Mouse (Mus musculus): ENCODE results near the gene Sgip1. TPM values are rescaled to one million over a fixed set of nuclear protein-coding genes. Genes with fewer than 3 reads are reported as not detected.

The Sgip1 gene
- polyA plus RNA-seq, 1 experiment from 2014 or later: 69.5 TPM

DNA sequence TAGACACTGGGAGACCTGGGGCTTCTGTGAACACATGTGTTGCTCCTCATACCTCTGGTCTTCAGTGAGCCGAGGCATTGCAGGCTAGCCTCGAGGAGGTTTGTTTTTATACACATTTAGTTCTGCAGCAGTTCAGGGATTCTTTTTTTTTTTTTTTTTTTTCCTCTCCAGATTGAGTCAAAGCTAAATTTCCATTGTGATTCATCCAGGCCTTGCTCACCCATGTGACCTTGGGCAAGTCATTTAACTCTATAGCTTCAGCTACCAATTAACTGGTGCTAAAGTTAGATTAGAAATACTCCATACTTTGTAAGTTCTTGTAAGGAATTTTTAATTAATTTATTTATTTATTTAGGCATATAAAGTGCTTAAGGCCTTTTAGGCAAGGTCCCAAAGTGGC lies 145.4 kb downstream of the Sgip1 start:
- H3K9me3 ChIP-seq: no peaks in the 10 kb centered on the region
- no peak overlapping the region for H3K4me2 ChIP-seq
- H3K4me3 ChIP-seq: no peak overlapping the region
- no peak overlapping the region for H3K9ac ChIP-seq
- no peaks in the 10 kb centered on the region for H3K36me3 ChIP-seq
- 85% methylated on average over 2 of the region's 2 CpGs for WGBS
- no peak for ATAC-seq (ENCODE audit: low FRiP score, low read depth)
- no peaks in the 10 kb centered on the region for H3K4me1 ChIP-seq (replicated peaks)
- H3K27ac ChIP-seq (replicated peaks): no peak overlapping the region
- H3K27me3 ChIP-seq: no peaks in the 10 kb centered on the region

GRCm38 (mm10) chr4:102886902-102887301 lies 145.8 kb downstream of the Sgip1 start:
- H3K9ac ChIP-seq: no peak overlapping the region
- no peaks in the 10 kb centered on the region for H3K36me3 ChIP-seq
- 84% methylated on average over 4 of the region's 4 CpGs for whole genome bisulfite sequencing
- no peak overlapping the region for H3K4me2 ChIP-seq
- H3K27ac ChIP-seq (replicated peaks): no peak overlapping the region
- H3K4me3 ChIP-seq: no peak overlapping the region
- H3K27me3 ChIP-seq: no peaks in the 10 kb centered on the region
- ATAC-seq (ENCODE audit: low FRiP score, low read depth): no peak
- no peaks in the 10 kb centered on the region for H3K9me3 ChIP-seq
- H3K4me1 ChIP-seq (replicated peaks): no peaks in the 10 kb centered on the region

DNA sequence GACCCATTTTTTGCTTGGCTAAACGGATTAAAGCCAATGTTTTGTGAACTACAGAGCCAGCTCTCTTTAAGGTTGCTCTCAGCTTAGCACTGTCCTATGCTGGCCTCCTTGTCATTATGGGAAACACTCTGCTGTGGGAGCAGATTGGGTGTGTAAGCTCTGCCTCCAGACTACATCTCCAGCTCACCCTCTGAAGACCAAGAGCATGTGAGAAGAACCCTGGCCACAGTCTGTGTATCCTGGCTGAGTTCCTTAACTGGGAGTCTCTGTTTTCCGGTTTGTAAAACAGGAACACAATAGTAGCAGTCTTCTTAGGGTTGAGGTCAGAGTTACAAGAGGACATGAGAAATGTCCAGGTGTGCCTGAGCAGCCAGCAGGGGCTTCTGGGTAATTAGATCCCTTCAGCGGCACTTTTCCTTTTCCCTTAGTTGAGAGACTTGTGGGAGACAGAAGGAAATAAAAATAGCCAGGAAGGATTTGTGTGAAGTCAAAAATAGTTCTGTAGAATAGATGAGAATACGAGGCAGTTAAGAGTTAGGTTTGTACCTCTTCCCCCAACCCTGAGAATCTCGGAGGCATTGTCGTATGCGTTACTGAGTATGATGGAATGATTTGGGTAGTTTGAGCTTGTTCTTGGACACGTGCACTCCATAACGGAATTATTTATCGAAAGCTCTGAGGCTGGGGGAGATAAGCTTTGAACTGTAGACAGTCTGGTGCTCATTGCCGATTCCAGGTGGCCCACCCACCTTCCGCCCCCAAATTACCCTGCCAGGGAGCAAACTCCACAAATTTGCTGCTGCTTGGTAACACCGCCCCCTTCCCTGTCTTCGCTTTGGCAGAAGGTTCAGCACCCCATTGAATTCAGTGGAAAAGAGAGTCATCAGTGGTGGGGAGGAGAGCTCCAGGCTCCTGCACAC lies 146.9 kb downstream of the Sgip1 start:
- no peak overlapping the region for H3K27ac ChIP-seq (replicated peaks)
- H3K36me3 ChIP-seq: peaks cover 2% of the 10 kb centered on the region; the same call in 1 of the 2 replicates
- no peaks in the 10 kb centered on the region for H3K4me1 ChIP-seq (replicated peaks)
- H3K9ac ChIP-seq: no peak overlapping the region
- no peak overlapping the region for H3K4me2 ChIP-seq
- ATAC-seq (ENCODE audit: low FRiP score, low read depth): no peak
- 89% methylated on average over 14 of the region's 14 CpGs for WGBS
- no peaks in the 10 kb centered on the region for H3K9me3 ChIP-seq
- H3K4me3 ChIP-seq: no peak overlapping the region
- H3K27me3 ChIP-seq: no peaks in the 10 kb centered on the region

- Histone ChIP-seq H3K4me2 (no peak overlapping the region), H3K9ac (no peak overlapping the region), H3K27me3 (no peaks in the 10 kb centered on the region), H3K4me3 (no peak overlapping the region), H3K27ac (replicated peaks) (no peak overlapping the region), H3K9me3 (peaks cover 5% of the 10 kb centered on the region; the same call in 1 of the 2 replicates), H3K36me3 (peaks cover 36% of the 10 kb centered on the region), H3K4me1 (replicated peaks) (no peaks in the 10 kb centered on the region)
- ATAC-seq (ENCODE audit: low FRiP score, low read depth): no peak
- WGBS: 96% methylated on average over 2 of the region's 2 CpGs
These were observed 154.8 kb downstream of the Sgip1 start for GRCm38 (mm10) chr4:102895866-102896265.

DNA sequence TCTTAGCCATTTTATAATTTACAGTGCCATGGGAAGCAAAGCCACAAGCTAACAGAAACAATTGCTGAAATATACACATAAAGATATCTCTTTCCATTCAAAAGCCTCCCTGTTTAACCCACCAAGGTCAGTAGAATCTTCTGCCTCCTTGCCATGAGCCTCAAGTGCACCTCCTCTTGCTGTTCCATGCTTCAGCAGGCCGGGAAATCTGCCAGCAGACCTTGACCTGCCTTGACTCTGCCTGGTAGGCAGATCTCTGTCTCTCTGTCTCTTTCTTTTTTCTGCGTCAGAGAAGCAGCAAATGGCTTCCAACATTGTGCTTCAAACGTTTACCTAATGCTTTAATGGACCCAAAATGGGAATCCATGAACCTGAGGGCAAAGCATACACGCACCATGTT lies 157.9 kb downstream of the Sgip1 start:
- H3K27me3 ChIP-seq: no peaks in the 10 kb centered on the region
- H3K27ac ChIP-seq (replicated peaks): no peak overlapping the region
- H3K4me1 ChIP-seq (replicated peaks): no peaks in the 10 kb centered on the region
- no peak for ATAC-seq (ENCODE audit: low FRiP score, low read depth)
- no peak overlapping the region for H3K9ac ChIP-seq
- peaks cover 5% of the 10 kb centered on the region; the same call in 1 of the 2 replicates for H3K9me3 ChIP-seq
- H3K4me2 ChIP-seq: no peak overlapping the region
- H3K36me3 ChIP-seq: peaks cover 33% of the 10 kb centered on the region
- H3K4me3 ChIP-seq: no peak overlapping the region
- 79% methylated on average over 4 of the region's 4 CpGs for WGBS

DNA sequence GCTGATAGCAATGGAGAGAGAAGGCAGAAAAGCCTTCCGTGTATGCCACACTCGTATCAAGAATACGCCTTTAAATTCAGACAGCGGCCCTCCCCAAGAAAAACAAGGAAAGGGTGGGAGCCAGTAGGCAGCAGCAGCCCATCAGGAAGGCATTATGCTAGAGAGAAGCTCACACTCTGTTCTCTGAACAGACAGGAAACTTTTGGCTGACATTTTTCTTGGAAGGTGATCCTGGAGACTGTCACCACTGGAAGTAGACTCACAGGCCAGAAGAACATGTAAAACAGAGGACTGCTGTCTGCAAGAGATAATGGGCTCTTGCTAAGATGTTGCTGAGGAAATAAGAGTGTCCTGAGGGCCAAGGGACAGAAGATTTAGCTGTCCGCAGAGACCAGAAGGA lies 158.6 kb downstream of the Sgip1 start:
- H3K4me1 ChIP-seq (replicated peaks): no peaks in the 10 kb centered on the region
- no peak overlapping the region for H3K27ac ChIP-seq (replicated peaks)
- peaks cover 30% of the 10 kb centered on the region for H3K36me3 ChIP-seq
- H3K4me3 ChIP-seq: no peak overlapping the region
- no peaks in the 10 kb centered on the region for H3K27me3 ChIP-seq
- ATAC-seq (ENCODE audit: low FRiP score, low read depth): no peak
- 85% methylated on average over 5 of the region's 5 CpGs for WGBS
- peaks cover 5% of the 10 kb centered on the region; the same call in 1 of the 2 replicates for H3K9me3 ChIP-seq
- no peak overlapping the region for H3K4me2 ChIP-seq
- H3K9ac ChIP-seq: no peak overlapping the region

- Histone ChIP-seq H3K4me1 (replicated peaks) (no peaks in the 10 kb centered on the region), H3K4me2 (no peak overlapping the region), H3K9me3 (peaks cover 5% of the 10 kb centered on the region; the same call in 1 of the 2 replicates), H3K27ac (replicated peaks) (no peak overlapping the region), H3K27me3 (no peaks in the 10 kb centered on the region), H3K9ac (no peak overlapping the region), H3K36me3 (peaks cover 25% of the 10 kb centered on the region), H3K4me3 (no peak overlapping the region)
- WGBS: 93% methylated on average over 6 of the region's 6 CpGs
- no peak for ATAC-seq (ENCODE audit: low FRiP score, low read depth)
These were observed 159.1 kb downstream of the Sgip1 start for GRCm38 (mm10) chr4:102900166-102900565.

- Histone ChIP-seq H3K4me2 (no peak overlapping the region), H3K27me3 (no peaks in the 10 kb centered on the region), H3K9ac (no peak overlapping the region), H3K4me1 (replicated peaks) (no peaks in the 10 kb centered on the region), H3K36me3 (peaks cover 8% of the 10 kb centered on the region), H3K4me3 (no peak overlapping the region), H3K27ac (replicated peaks) (no peak overlapping the region), H3K9me3 (no peaks in the 10 kb centered on the region)
- no peak for ATAC-seq (ENCODE audit: low FRiP score, low read depth)
- WGBS: 87% methylated on average over 7 of the region's 7 CpGs
These were observed 166.8 kb downstream of the Sgip1 start for GRCm38 (mm10) chr4:102907843-102908427.

DNA sequence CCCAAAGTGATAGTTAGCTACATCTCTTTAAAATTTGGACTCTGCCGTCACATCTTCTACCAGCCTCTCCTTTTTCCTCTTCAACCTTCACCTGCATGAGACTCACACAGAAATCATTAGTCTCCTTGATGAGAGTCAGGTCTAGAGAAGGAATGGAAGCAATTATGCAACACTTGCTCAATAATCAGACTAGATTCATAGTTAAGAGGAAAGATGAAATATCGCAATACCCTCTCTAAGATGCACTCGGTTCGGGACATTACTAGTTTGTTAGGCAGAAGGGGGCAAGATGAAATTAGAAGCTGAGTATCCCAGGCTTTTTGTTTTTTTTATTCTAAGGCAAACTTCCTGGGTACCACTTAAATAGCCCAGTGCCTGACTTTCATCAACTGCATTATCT lies 169.1 kb downstream of the Sgip1 start:
- no peak for ATAC-seq (ENCODE audit: low FRiP score, low read depth)
- Histone ChIP-seq H3K36me3 (peaks cover 14% of the 10 kb centered on the region), H3K4me2 (no peak overlapping the region), H3K9ac (no peak overlapping the region), H3K27ac (replicated peaks) (no peak overlapping the region), H3K27me3 (no peaks in the 10 kb centered on the region), H3K9me3 (no peaks in the 10 kb centered on the region), H3K4me1 (replicated peaks) (no peaks in the 10 kb centered on the region), H3K4me3 (no peak overlapping the region)
- WGBS: 93% methylated on average over 4 of the region's 4 CpGs

DNA sequence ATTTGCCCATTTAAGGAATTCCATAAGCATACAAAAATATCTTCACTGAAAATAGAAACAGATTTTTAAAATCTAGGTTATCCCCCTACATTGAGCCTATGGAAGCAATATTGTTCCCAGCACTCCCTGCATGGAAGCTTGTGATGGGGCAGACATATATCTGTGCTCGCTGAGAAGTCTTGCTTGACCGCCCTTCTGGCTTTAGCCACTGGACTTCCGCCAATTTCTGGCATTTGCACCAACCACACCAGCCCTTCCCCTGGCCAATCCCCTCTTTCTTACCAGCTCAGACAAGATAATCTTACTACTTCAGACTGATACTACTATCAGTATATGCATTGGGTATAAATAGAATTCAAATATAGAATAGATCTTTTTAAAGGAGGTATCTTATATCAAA lies 172.1 kb downstream of the Sgip1 start:
- H3K4me3 ChIP-seq: no peak overlapping the region
- H3K9me3 ChIP-seq: no peaks in the 10 kb centered on the region
- no peak for ATAC-seq (ENCODE audit: low FRiP score, low read depth)
- WGBS: 85% methylated on average over 3 of the region's 3 CpGs
- peaks cover 14% of the 10 kb centered on the region for H3K36me3 ChIP-seq
- H3K27ac ChIP-seq (replicated peaks): no peak overlapping the region
- H3K9ac ChIP-seq: no peak overlapping the region
- H3K4me2 ChIP-seq: no peak overlapping the region
- no peaks in the 10 kb centered on the region for H3K27me3 ChIP-seq
- no peaks in the 10 kb centered on the region for H3K4me1 ChIP-seq (replicated peaks)

DNA sequence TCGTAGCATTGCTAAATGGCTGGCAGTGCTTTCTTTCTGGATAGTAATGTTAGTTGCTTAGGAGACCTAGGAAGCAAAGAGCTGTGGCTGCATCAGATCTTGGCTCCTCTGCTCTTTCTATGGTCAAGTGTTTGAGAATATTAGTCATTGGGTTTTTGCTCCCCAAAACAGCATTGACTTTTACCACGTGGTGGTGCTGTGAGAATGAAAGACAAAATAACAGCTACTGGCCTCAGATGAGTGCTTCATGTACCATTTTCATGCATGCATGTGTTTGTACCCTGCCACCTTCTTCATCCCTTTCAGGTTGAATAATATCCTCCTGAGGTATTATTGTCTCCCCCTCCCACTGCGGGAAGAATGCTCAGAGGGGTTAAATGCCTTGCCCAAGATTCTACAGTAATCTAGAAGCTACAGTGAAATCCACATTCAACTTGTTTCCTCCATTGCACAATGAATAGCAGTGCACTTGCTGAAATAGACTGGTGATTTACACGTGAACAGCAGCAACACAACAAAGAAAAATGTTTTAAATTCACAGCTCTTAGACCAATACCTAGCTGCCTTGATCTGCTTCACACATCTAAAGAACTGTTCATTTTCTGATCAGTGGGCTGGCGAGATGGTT lies 172.7 kb downstream of the Sgip1 start:
- Histone ChIP-seq H3K4me2 (no peak overlapping the region), H3K4me3 (no peak overlapping the region), H3K9ac (no peak overlapping the region), H3K27ac (replicated peaks) (no peak overlapping the region), H3K4me1 (replicated peaks) (no peaks in the 10 kb centered on the region), H3K36me3 (peaks cover 16% of the 10 kb centered on the region), H3K27me3 (no peaks in the 10 kb centered on the region), H3K9me3 (no peaks in the 10 kb centered on the region)
- 77% methylated on average over 5 of the region's 5 CpGs for WGBS
- no peak for ATAC-seq (ENCODE audit: low FRiP score, low read depth)

DNA sequence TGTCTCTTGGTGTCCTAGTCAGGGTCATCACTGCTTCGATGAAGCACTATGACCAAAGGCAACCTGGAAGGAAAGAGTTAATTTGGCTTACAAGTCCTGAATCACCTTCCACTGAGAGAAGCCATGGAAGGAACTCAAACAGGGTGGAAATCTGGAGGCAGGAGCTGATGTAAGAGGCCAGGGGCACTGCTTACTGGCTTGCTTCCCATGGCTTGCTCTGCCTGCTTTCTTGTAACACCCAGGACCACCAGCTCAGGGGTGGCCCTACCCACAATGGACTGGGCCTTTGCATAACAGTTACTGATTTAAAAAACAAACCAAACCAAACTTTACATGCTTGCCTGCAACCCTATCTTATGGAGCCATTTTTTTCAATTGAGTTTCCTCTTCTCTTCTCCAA lies 177.1 kb downstream of the Sgip1 start:
- Histone ChIP-seq H3K9me3 (no peaks in the 10 kb centered on the region), H3K4me3 (no peak overlapping the region), H3K4me2 (no peak overlapping the region), H3K4me1 (replicated peaks) (no peaks in the 10 kb centered on the region), H3K9ac (no peak overlapping the region), H3K27me3 (no peaks in the 10 kb centered on the region), H3K36me3 (peaks cover 24% of the 10 kb centered on the region), H3K27ac (replicated peaks) (no peak overlapping the region)
- WGBS: 97% methylated on average over 1 of the region's 1 CpGs
- no peak for ATAC-seq (ENCODE audit: low FRiP score, low read depth)
